Mouse (Mus musculus): ENCODE data around the gene Sik3.

Gene Sik3

GRCm38 (mm10) chr9:46009669-46009983 lies 3.0 kb upstream of the Sik3 start:
- Histone ChIP-seq H3K27me3 (ENCODE audit: control insufficient read depth, insufficient read depth, low read length, poor library complexity, severe bottlenecking) (no peaks in the 10 kb centered on the region), H3K36me3 (ENCODE audit: control insufficient read depth, insufficient read depth, low read length, poor library complexity, severe bottlenecking) (no peaks in the 10 kb centered on the region)
- peak; percentile 77 for DNase-seq (ENCODE audit: low read depth, low spot score)

- DNase-seq (ENCODE audit: low read depth, low spot score) = no peak
- no peaks in the 10 kb centered on the region for H3K27me3 ChIP-seq (ENCODE audit: control insufficient read depth, insufficient read depth, low read length, poor library complexity, severe bottlenecking)
- no peaks in the 10 kb centered on the region for H3K36me3 ChIP-seq (ENCODE audit: control insufficient read depth, insufficient read depth, low read length, poor library complexity, severe bottlenecking)
These were observed 1.3 kb upstream of the Sik3 start for GRCm38 (mm10) chr9:46011094-46011970.

- peak; percentile 47 for DNase-seq (ENCODE audit: low read depth, low spot score)
These were observed 478 bp downstream of the Sik3 start for GRCm38 (mm10) chr9:46013009-46013586.

GRCm38 (mm10) chr9:46013616-46014015 lies 996 bp downstream of the Sik3 start:
- DNase-seq (ENCODE audit: low read depth, low spot score) = peak; percentile 17
- Histone ChIP-seq H3K36me3 (ENCODE audit: control insufficient read depth, insufficient read depth, low read length, poor library complexity, severe bottlenecking) (0 out of 2 replicates have a peak, but pooled peaks cover 2% of the 10 kb centered on the region), H3K27me3 (ENCODE audit: control insufficient read depth, insufficient read depth, low read length, poor library complexity, severe bottlenecking) (no peaks in the 10 kb centered on the region)

More at GRCm38 (mm10) chr9:46013009-46013586, 478 bp downstream of the Sik3 start:
- H3K36me3 ChIP-seq (ENCODE audit: control insufficient read depth, insufficient read depth, low read length, poor library complexity, severe bottlenecking) = 0 out of 2 replicates have a peak, but pooled peaks cover 1% of the 10 kb centered on the region
- H3K27me3 ChIP-seq (ENCODE audit: control insufficient read depth, insufficient read depth, low read length, poor library complexity, severe bottlenecking) = no peaks in the 10 kb centered on the region

GRCm38 (mm10) chr9:46014251-46014681 lies 1.6 kb downstream of the Sik3 start:
- DNase-seq (ENCODE audit: low read depth, low spot score) = peak; percentile 93
- H3K27me3 ChIP-seq (ENCODE audit: control insufficient read depth, insufficient read depth, low read length, poor library complexity, severe bottlenecking) = no peaks in the 10 kb centered on the region
- H3K36me3 ChIP-seq (ENCODE audit: control insufficient read depth, insufficient read depth, low read length, poor library complexity, severe bottlenecking) = 0 out of 2 replicates have a peak, but pooled peaks cover 2% of the 10 kb centered on the region

GRCm38 (mm10) chr9:46015081-46015551 lies 2.5 kb downstream of the Sik3 start:
- Histone ChIP-seq H3K36me3 (ENCODE audit: control insufficient read depth, insufficient read depth, low read length, poor library complexity, severe bottlenecking) (0 out of 2 replicates have a peak, but pooled peaks cover 2% of the 10 kb centered on the region), H3K27me3 (ENCODE audit: control insufficient read depth, insufficient read depth, low read length, poor library complexity, severe bottlenecking) (no peaks in the 10 kb centered on the region)
- no peak for DNase-seq (ENCODE audit: low read depth, low spot score)

- no peak for DNase-seq (ENCODE audit: low read depth, low spot score)
- Histone ChIP-seq H3K27me3 (ENCODE audit: control insufficient read depth, insufficient read depth, low read length, poor library complexity, severe bottlenecking) (no peaks in the 10 kb centered on the region), H3K36me3 (ENCODE audit: control insufficient read depth, insufficient read depth, low read length, poor library complexity, severe bottlenecking) (0 out of 2 replicates have a peak, but pooled peaks cover 2% of the 10 kb centered on the region)
These were observed 3.2 kb downstream of the Sik3 start for GRCm38 (mm10) chr9:46015831-46016230.

GRCm38 (mm10) chr9:46016417-46016816 lies 3.8 kb downstream of the Sik3 start:
- Histone ChIP-seq H3K27me3 (ENCODE audit: control insufficient read depth, insufficient read depth, low read length, poor library complexity, severe bottlenecking) (no peaks in the 10 kb centered on the region), H3K36me3 (ENCODE audit: control insufficient read depth, insufficient read depth, low read length, poor library complexity, severe bottlenecking) (0 out of 2 replicates have a peak, but pooled peaks cover 2% of the 10 kb centered on the region)
- DNase-seq (ENCODE audit: low read depth, low spot score) = no peak

GRCm38 (mm10) chr9:46018316-46018715 lies 5.7 kb downstream of the Sik3 start:
- H3K36me3 ChIP-seq (ENCODE audit: control insufficient read depth, insufficient read depth, low read length, poor library complexity, severe bottlenecking) = 0 out of 2 replicates have a peak, but pooled peaks cover 2% of the 10 kb centered on the region
- no peak for DNase-seq (ENCODE audit: low read depth, low spot score)
- no peaks in the 10 kb centered on the region for H3K27me3 ChIP-seq (ENCODE audit: control insufficient read depth, insufficient read depth, low read length, poor library complexity, severe bottlenecking)

GRCm38 (mm10) chr9:46019975-46020374 lies 7.4 kb downstream of the Sik3 start:
- 0 out of 2 replicates have a peak, but pooled peaks cover 2% of the 10 kb centered on the region for H3K36me3 ChIP-seq (ENCODE audit: control insufficient read depth, insufficient read depth, low read length, poor library complexity, severe bottlenecking)
- H3K27me3 ChIP-seq (ENCODE audit: control insufficient read depth, insufficient read depth, low read length, poor library complexity, severe bottlenecking) = no peaks in the 10 kb centered on the region
- DNase-seq (ENCODE audit: low read depth, low spot score) = no peak

- no peaks in the 10 kb centered on the region for H3K27me3 ChIP-seq (ENCODE audit: control insufficient read depth, insufficient read depth, low read length, poor library complexity, severe bottlenecking)
- no peaks in the 10 kb centered on the region for H3K36me3 ChIP-seq (ENCODE audit: control insufficient read depth, insufficient read depth, low read length, poor library complexity, severe bottlenecking)
- DNase-seq (ENCODE audit: low read depth, low spot score) = no peak
These were observed 11.0 kb downstream of the Sik3 start for GRCm38 (mm10) chr9:46023591-46023990.

- DNase-seq (ENCODE audit: low read depth, low spot score) = no peak
- H3K27me3 ChIP-seq (ENCODE audit: control insufficient read depth, insufficient read depth, low read length, poor library complexity, severe bottlenecking) = no peaks in the 10 kb centered on the region
- H3K36me3 ChIP-seq (ENCODE audit: control insufficient read depth, insufficient read depth, low read length, poor library complexity, severe bottlenecking) = no peaks in the 10 kb centered on the region
These were observed 13.6 kb downstream of the Sik3 start for GRCm38 (mm10) chr9:46026058-46026849.

- DNase-seq (ENCODE audit: low read depth, low spot score) = no peak
- Histone ChIP-seq H3K27me3 (ENCODE audit: control insufficient read depth, insufficient read depth, low read length, poor library complexity, severe bottlenecking) (no peaks in the 10 kb centered on the region), H3K36me3 (ENCODE audit: control insufficient read depth, insufficient read depth, low read length, poor library complexity, severe bottlenecking) (no peaks in the 10 kb centered on the region)
These were observed 15.4 kb downstream of the Sik3 start for GRCm38 (mm10) chr9:46027994-46028393.

- no peaks in the 10 kb centered on the region for H3K27me3 ChIP-seq (ENCODE audit: control insufficient read depth, insufficient read depth, low read length, poor library complexity, severe bottlenecking)
- DNase-seq (ENCODE audit: low read depth, low spot score) = no peak
- no peaks in the 10 kb centered on the region for H3K36me3 ChIP-seq (ENCODE audit: control insufficient read depth, insufficient read depth, low read length, poor library complexity, severe bottlenecking)
These were observed 16.9 kb downstream of the Sik3 start for GRCm38 (mm10) chr9:46029534-46029933.
